Mouse (Mus musculus) MEL (cell line): ENCODE measurements around the gene Prss32. TPM values are rescaled to one million over a fixed set of nuclear protein-coding genes. Genes with fewer than 3 reads are reported as not detected.

ENCODE experiments used
- DNase-seq: peaks from one replicate; pipeline ENCODE4 v3.0.0; 2011; ENCODE audit warnings: low read depth, low spot score
- H3K27ac ChIP-seq: 2 replicates; pipeline ENCODE4 v1.5.1; 2012; ENCODE audit warnings: low read depth, mild to moderate bottlenecking, control low read depth, low read length, moderate library complexity; ENCODE audit not compliant: control insufficient read depth
- H3K27me3 ChIP-seq, 2 experiments: fragments of 150-350 bp in 1 of 2; sonication (generic) in 1 of 2; 2 replicates each; pipeline ENCODE4 v1.6.1; 2012; ENCODE audit warnings: low read length in 2 of 2, mild to moderate bottlenecking in 2 of 2, improper control_type of control experiment in 1 of 2, moderate library complexity in 1 of 2; ENCODE audit not compliant: insufficient read depth in 2 of 2, control insufficient read depth in 1 of 2
- H3K36me3 ChIP-seq, 2 experiments: 2 replicates each; pipeline ENCODE4 v1.6.1; 2012 to 2014; ENCODE audit warnings: low read length in 2 of 2, improper control_type of control experiment in 1 of 2, inconsistent platforms in 1 of 2, mild to moderate bottlenecking in 1 of 2; ENCODE audit not compliant: insufficient read depth in 2 of 2, control insufficient read depth in 1 of 2
- H3K4me1 ChIP-seq, 2 experiments: fragments of 150-350 bp in 1 of 2; sonication (generic) in 1 of 2; 2 replicates each; pipeline ENCODE4 v1.6.1; 2012; ENCODE audit warnings: low read length in 2 of 2, improper control_type of control experiment in 1 of 2, mild to moderate bottlenecking in 1 of 2; ENCODE audit not compliant: insufficient read depth in 2 of 2, control insufficient read depth in 1 of 2
- H3K4me3 ChIP-seq, 2 experiments: fragments of 150-350 bp in 1 of 2; sonication (generic) in 1 of 2; 2 replicates each; pipeline ENCODE4 v1.5.1; 2012; ENCODE audit warnings: low read depth in 2 of 2, low read length in 2 of 2, mild to moderate bottlenecking in 2 of 2, moderate library complexity in 2 of 2, control low read depth in 1 of 2, improper control_type of control experiment in 1 of 2; ENCODE audit not compliant: control insufficient read depth in 1 of 2, insufficient read depth in 1 of 2
- H3K79me2 ChIP-seq: 2 replicates; pipeline ENCODE4 v1.6.1; 2012; ENCODE audit warnings: mild to moderate bottlenecking, low read length, moderate library complexity; ENCODE audit not compliant: control insufficient read depth, poor library complexity, insufficient read depth
- H3K9ac ChIP-seq: 2 replicates; pipeline ENCODE4 v1.6.1; 2012; ENCODE audit warnings: low read depth, mild to moderate bottlenecking, control low read depth, low read length, moderate library complexity; ENCODE audit not compliant: control insufficient read depth, poor library complexity, severe bottlenecking
- H3K9me3 ChIP-seq: fragments of 150-350 bp; sonication (generic); replicated peaks from 2 replicates; pipeline ENCODE4 v1.6.1; 2012; ENCODE audit warnings: mild to moderate bottlenecking, low read length, improper control_type of control experiment, moderate library complexity; ENCODE audit not compliant: insufficient read depth
- CHD1 ChIP-seq: IDR thresholded peaks from 2 replicates; pipeline ENCODE4 v1.6.1; 2012; ENCODE audit warnings: low read depth, mild to moderate bottlenecking, inconsistent platforms, low read length, improper control_type of control experiment
- CHD2 ChIP-seq: IDR thresholded peaks from 2 replicates; pipeline ENCODE4 v1.6.1; 2011; ENCODE audit warnings: low read length, improper control_type of control experiment
- CTCF ChIP-seq, 3 experiments: IDR thresholded peaks in 2 of 3; conservative IDR thresholded peaks in 1 of 3; 2 replicates each; pipeline ENCODE4 v1.5.1; 2011 to 2012; ENCODE audit warnings: low read length in 3 of 3, low read depth in 2 of 3, mild to moderate bottlenecking in 2 of 3, improper control_type of control experiment in 1 of 3, inconsistent platforms in 1 of 3, mixed read lengths in 1 of 3, moderate library complexity in 1 of 3; ENCODE audit not compliant: control insufficient read depth in 1 of 3, insufficient read depth in 1 of 3, poor library complexity in 1 of 3, severe bottlenecking in 1 of 3
- ELF1 ChIP-seq: IDR thresholded peaks from 2 replicates; pipeline ENCODE4 v1.6.1; 2014; ENCODE audit warnings: low read depth, mild to moderate bottlenecking, inconsistent platforms, low read length, improper control_type of control experiment, moderate library complexity
- EP300 ChIP-seq, 2 experiments: IDR thresholded peaks; 2 replicates each; pipeline ENCODE4 v1.6.1; 2011; ENCODE audit warnings: improper control_type of control experiment in 2 of 2, low read length in 2 of 2, low read depth in 1 of 2, mild to moderate bottlenecking in 1 of 2
- GABPA ChIP-seq: IDR thresholded peaks from 2 replicates; pipeline ENCODE4 v1.6.1; 2012; ENCODE audit warnings: low read depth, mild to moderate bottlenecking, inconsistent platforms, low read length, improper control_type of control experiment, moderate library complexity
- GATA1 ChIP-seq: IDR thresholded peaks from 2 replicates; pipeline ENCODE4 v1.6.1; 2011; ENCODE audit warnings: low read depth, low read length, improper control_type of control experiment
- JUND ChIP-seq: IDR thresholded peaks from 2 replicates; pipeline ENCODE4 v1.6.1; 2011; ENCODE audit warnings: low read depth, mild to moderate bottlenecking, improper control_type of control experiment, low read length
- MAFK ChIP-seq: IDR thresholded peaks from 2 replicates; pipeline ENCODE4 v1.6.1; 2011; ENCODE audit warnings: low read depth, mild to moderate bottlenecking, low read length, improper control_type of control experiment, borderline replicate concordance
- MAX ChIP-seq: IDR thresholded peaks from 2 replicates; pipeline ENCODE4 v1.6.1; 2011; ENCODE audit warnings: low read length, improper control_type of control experiment
- MEF2A ChIP-seq: IDR thresholded peaks from 2 replicates; pipeline ENCODE4 v1.6.1; 2014; ENCODE audit warnings: low read depth, mild to moderate bottlenecking, inconsistent platforms, low read length, improper control_type of control experiment; ENCODE audit not compliant: poor library complexity, insufficient replicate concordance, severe bottlenecking; ENCODE audit errors: extremely low read depth
- MXI1 ChIP-seq: IDR thresholded peaks from 2 replicates; pipeline ENCODE4 v1.6.1; 2011; ENCODE audit warnings: mild to moderate bottlenecking, low read depth, low read length, improper control_type of control experiment
- MYB ChIP-seq: IDR thresholded peaks from 2 replicates; pipeline ENCODE4 v1.6.1; 2011; ENCODE audit warnings: mild to moderate bottlenecking, low read depth, low read length, improper control_type of control experiment
- MYC ChIP-seq: IDR thresholded peaks from 2 replicates; pipeline ENCODE4 v1.6.1; 2011; ENCODE audit warnings: low read depth, mild to moderate bottlenecking, low read length, improper control_type of control experiment, moderate library complexity
- NELFE ChIP-seq: IDR thresholded peaks from 2 replicates; pipeline ENCODE4 v1.6.1; 2011; ENCODE audit warnings: low read depth, low read length, improper control_type of control experiment
- NRF1 ChIP-seq: IDR thresholded peaks from 2 replicates; pipeline ENCODE4 v1.6.1; 2014; ENCODE audit warnings: low read depth, mild to moderate bottlenecking, inconsistent platforms, low read length, improper control_type of control experiment, moderate library complexity; ENCODE audit not compliant: poor library complexity, insufficient read depth, severe bottlenecking
- POLR2A ChIP-seq, 2 experiments: IDR thresholded peaks; 2 replicates each; pipeline ENCODE4 v1.6.1; 2011 to 2012; ENCODE audit warnings: low read length in 2 of 2, mild to moderate bottlenecking in 2 of 2, control low read depth in 1 of 2, improper control_type of control experiment in 1 of 2, low read depth in 1 of 2, moderate library complexity in 1 of 2; ENCODE audit not compliant: control insufficient read depth in 1 of 2, insufficient read depth in 1 of 2, poor library complexity in 1 of 2
- POLR2AphosphoS2 ChIP-seq: IDR thresholded peaks from 2 replicates; pipeline ENCODE4 v1.6.1; 2011; ENCODE audit warnings: low read length, improper control_type of control experiment
- POLR2AphosphoS5 ChIP-seq: IDR thresholded peaks from 2 replicates; pipeline ENCODE4 v1.6.1; 2012; ENCODE audit warnings: low read depth, borderline replicate concordance, mild to moderate bottlenecking, inconsistent platforms, low read length, moderate library complexity, mixed read lengths
- RAD21 ChIP-seq: IDR thresholded peaks from 2 replicates; pipeline ENCODE4 v1.6.1; 2011; ENCODE audit warnings: mild to moderate bottlenecking, low read depth, low read length, improper control_type of control experiment
- SIN3A ChIP-seq: IDR thresholded peaks from 2 replicates; pipeline ENCODE4 v1.6.1; 2012; ENCODE audit warnings: low read length, improper control_type of control experiment, inconsistent platforms
- SMC3 ChIP-seq: IDR thresholded peaks from 2 replicates; pipeline ENCODE4 v1.6.1; 2011; ENCODE audit warnings: low read depth, low read length, improper control_type of control experiment
- TAL1 ChIP-seq: IDR thresholded peaks from 2 replicates; pipeline ENCODE4 v1.6.1; 2012; ENCODE audit warnings: mild to moderate bottlenecking, inconsistent platforms, low read length, moderate library complexity, mixed read lengths
- TCF12 ChIP-seq: IDR thresholded peaks from 2 replicates; pipeline ENCODE4 v1.6.1; 2014; ENCODE audit warnings: low read depth, mild to moderate bottlenecking, inconsistent platforms, low read length, improper control_type of control experiment, moderate library complexity
- USF1 ChIP-seq: IDR thresholded peaks from 2 replicates; pipeline ENCODE4 v1.6.1; 2014; ENCODE audit warnings: low read depth, mild to moderate bottlenecking, inconsistent platforms, low read length, improper control_type of control experiment, moderate library complexity
- USF2 ChIP-seq, 2 experiments: IDR thresholded peaks; 2 replicates each; pipeline ENCODE4 v1.6.1; 2011 to 2012; ENCODE audit warnings: improper control_type of control experiment in 2 of 2, low read length in 2 of 2, borderline replicate concordance in 1 of 2, inconsistent platforms in 1 of 2, low read depth in 1 of 2, mild to moderate bottlenecking in 1 of 2; ENCODE audit not compliant: insufficient read depth in 1 of 2
- ZC3H11A ChIP-seq: IDR thresholded peaks from 2 replicates; pipeline ENCODE4 v1.6.1; 2012; ENCODE audit warnings: low read depth, mild to moderate bottlenecking, inconsistent platforms, low read length, improper control_type of control experiment
- ZKSCAN1 ChIP-seq: IDR thresholded peaks from 2 replicates; pipeline ENCODE4 v1.6.1; 2012; ENCODE audit warnings: low read depth, mild to moderate bottlenecking, inconsistent platforms, low read length, improper control_type of control experiment, moderate library complexity
- ZNF384 ChIP-seq: IDR thresholded peaks from 2 replicates; pipeline ENCODE4 v1.6.1; 2012; ENCODE audit warnings: low read depth, mild to moderate bottlenecking, inconsistent platforms, low read length, improper control_type of control experiment
- polyA plus RNA-seq, 2 experiments: library from polyadenylated mRNA; stranded (reverse) in 1 of 2; unstranded in 1 of 2; fragments of >175 nt in 1 of 2; fragments of >200 nt in 1 of 2; gene quantifications; 2 replicates each; pipeline versions ENCODE4 v1.2.1 to v1.2.4; 2012; ENCODE audit warnings: low replicate concordance in 2 of 2, low read depth in 1 of 2; ENCODE audit not compliant: insufficient read length in 2 of 2, insufficient read depth in 1 of 2, missing spikeins in 1 of 2
- total RNA-seq: library from RNA; depleted of rRNA; stranded (reverse); fragments of 300-350 nt; gene quantifications from 2 replicates; pipeline ENCODE4 v1.2.3, GENCODE M21; 2012

Prss32 gene
- total and polyA plus RNA-seq, 3 experiments: 0.71 TPM; not detected in 2

GRCm38 (mm10) chr17:23841145-23841544, 2.5 kb upstream of the Prss32 start:
- Histone ChIP-seq H3K4me1 (peaks cover 0 to 4% of the 10 kb centered on the region in 2 experiments; a peak in 1 of 4 replicates), H3K27ac (no peak overlapping the region), H3K36me3 (no peaks in the 10 kb centered on the region), H3K9me3 (no peaks in the 10 kb centered on the region), H3K79me2 (no peaks in the 10 kb centered on the region; the same call in 1 of the 2 replicates), H3K4me3 (no peak overlapping the region), H3K27me3 (no peaks in the 10 kb centered on the region), H3K9ac (no peak overlapping the region)
- DNase-seq: peak; percentile 89
- peak; percentile 2 to 95 (median 73); a peak in 4 of 6 replicates for TF ChIP-seq CTCF (IDR thresholded peaks at IDR 0.05 in 2 of 3, conservative IDR thresholded peaks at IDR 0.05 in 1 of 3; ENCODE audit: control insufficient read depth in 1 of 3, insufficient read depth in 1 of 3, low read depth in 2 of 3, low read length in 3 of 3, poor library complexity in 1 of 3, severe bottlenecking in 1 of 3)
- TF ChIP-seq NELFE: 0 out of 2 replicates have a peak, but pooled peaks have one; percentile 18
- 0 out of 2 replicates have a peak, but pooled peaks have one; percentile 48 for TF ChIP-seq JUND
- TF ChIP-seq MXI1: no peak
- TF ChIP-seq SMC3: peak; percentile 29; the same call in 1 of the 2 replicates

GRCm38 (mm10) chr17:23843141-23843811, 379 bp upstream of the Prss32 start:
- H3K4me1 ChIP-seq: peaks cover 0 to 4% of the 10 kb centered on the region in 2 experiments; a peak in 1 of 4 replicates
- H3K79me2 ChIP-seq: no peaks in the 10 kb centered on the region; the same call in 1 of the 2 replicates
- H3K27ac ChIP-seq: peak overlapping the region; percentile 3
- H3K27me3 ChIP-seq: no peaks in the 10 kb centered on the region
- no peaks in the 10 kb centered on the region for H3K36me3 ChIP-seq
- peak; percentile 75 for DNase-seq
- no peaks in the 10 kb centered on the region for H3K9me3 ChIP-seq
- peak overlapping the region; percentile 86 for H3K9ac ChIP-seq
- H3K4me3 ChIP-seq: peak overlapping the region; percentile 83 to 86
- TF ChIP-seq CHD1 (no peak), TAL1 (no peak), ELF1 (no peak), POLR2AphosphoS2 (no peak), ZC3H11A (no peak), MEF2A (no peak), SMC3 (peak; percentile 30; the same call in 1 of the 2 replicates), MYC (no peak), NRF1 (no peak), POLR2AphosphoS5 (no peak), RAD21 (no peak; the same call in 1 of the 2 replicates), USF2 (IDR thresholded peaks at IDR 0.05; ENCODE audit: borderline replicate concordance in 1 of 2, insufficient read depth in 1 of 2, low read depth in 1 of 2, low read length in 2 of 2) (no peak), MAFK (no peak), NELFE (peak; percentile 2; the same call in 1 of the 2 replicates), ZKSCAN1 (no peak), SIN3A (peak; percentile 31; the same call in 1 of the 2 replicates), TCF12 (no peak), USF1 (no peak), JUND (no peak), GATA1 (no peak), GABPA (no peak), EP300 (IDR thresholded peaks at IDR 0.05; ENCODE audit: low read depth in 1 of 2, low read length in 2 of 2) (no peak), POLR2A (IDR thresholded peaks at IDR 0.05; ENCODE audit: control insufficient read depth in 1 of 2, insufficient read depth in 1 of 2, low read depth in 1 of 2, low read length in 2 of 2, poor library complexity in 1 of 2) (no peak), MAX (peak; percentile 89; the same call in 1 of the 2 replicates), ZNF384 (no peak), MYB (no peak), CTCF (IDR thresholded peaks at IDR 0.05 in 2 of 3, conservative IDR thresholded peaks at IDR 0.05 in 1 of 3; ENCODE audit: control insufficient read depth in 1 of 3, insufficient read depth in 1 of 3, low read depth in 2 of 3, low read length in 3 of 3, poor library complexity in 1 of 3, severe bottlenecking in 1 of 3) (peak; percentile 61 to 67 (median 65)), CHD2 (no peak)
